Mouse (Mus musculus): Measurements from ENCODE around the gene Grhl1. TPM values are rescaled to one million over a fixed set of nuclear protein-coding genes. Genes with fewer than 3 reads are reported as not detected.
A peak's percentile ranks its signal among the peaks of the same experiment; 100 is the strongest.

The Grhl1 gene
- polyA plus RNA-seq, 1 experiment = 0.41 TPM

GRCm38 (mm10) chr12:24563395-24563960 lies 8.6 kb upstream of the Grhl1 start:
- H3ac ChIP-seq (ENCODE audit: control insufficient read depth, insufficient read length) = no peak overlapping the region
- no peak overlapping the region for H3K4me3 ChIP-seq
- no peaks in the 10 kb centered on the region for H3K36me3 ChIP-seq (ENCODE audit: control insufficient read depth, insufficient read depth)
- no peaks in the 10 kb centered on the region for H3K79me2 ChIP-seq (ENCODE audit: control insufficient read depth, insufficient read depth)
- TF ChIP-seq MYOG (IDR thresholded peaks at IDR 0.05; ENCODE audit: control insufficient read depth in 1 of 3, insufficient read depth in 1 of 3, insufficient read length in 2 of 3, low read depth in 2 of 3) (no peak), TCF3 (IDR thresholded peaks at IDR 0.05; ENCODE audit: insufficient read length, low read depth) (no peak), TCF12 (IDR thresholded peaks at IDR 0.05; ENCODE audit: insufficient read depth, poor library complexity, severe bottlenecking) (no peak), USF1 (IDR thresholded peaks at IDR 0.05; ENCODE audit: low read depth) (no peak), REST (IDR thresholded peaks at IDR 0.05; ENCODE audit: insufficient read depth, insufficient read length) (no peak), POLR2AphosphoS2 (IDR thresholded peaks at IDR 0.05; ENCODE audit: insufficient read length, low read depth) (no peak), CEBPB (IDR thresholded peaks at IDR 0.05; ENCODE audit: insufficient read depth, poor library complexity, severe bottlenecking) (no peak), SRF (IDR thresholded peaks at IDR 0.05; ENCODE audit: control insufficient read depth, insufficient read length, low read depth) (no peak), MYOD1 (IDR thresholded peaks at IDR 0.05; ENCODE audit: control insufficient read depth in 1 of 3, insufficient read length in 2 of 3, low read depth in 2 of 3) (no peak), POLR2A (IDR thresholded peaks at IDR 0.05; ENCODE audit: insufficient read length, low read depth) (no peak), E2F4 (IDR thresholded peaks at IDR 0.05; ENCODE audit: insufficient read depth) (no peak), MAX (IDR thresholded peaks at IDR 0.05; ENCODE audit: low read depth) (no peak)
- H3K4me2 ChIP-seq (ENCODE audit: low read depth) = no peak overlapping the region
- no peaks in the 10 kb centered on the region for H3K27me3 ChIP-seq (ENCODE audit: control insufficient read depth, insufficient read depth, insufficient read length)

GRCm38 (mm10) chr12:24565311-24565710 lies 6.8 kb upstream of the Grhl1 start:
- no peaks in the 10 kb centered on the region for H3K36me3 ChIP-seq (ENCODE audit: control insufficient read depth, insufficient read depth)
- H3K79me2 ChIP-seq (ENCODE audit: control insufficient read depth, insufficient read depth) = no peaks in the 10 kb centered on the region
- H3K27me3 ChIP-seq (ENCODE audit: control insufficient read depth, insufficient read depth, insufficient read length) = no peaks in the 10 kb centered on the region
- no peak for TF ChIP-seq SRF (IDR thresholded peaks at IDR 0.05; ENCODE audit: control insufficient read depth, insufficient read length, low read depth)
- no peak for TF ChIP-seq POLR2AphosphoS2 (IDR thresholded peaks at IDR 0.05; ENCODE audit: insufficient read length, low read depth)
- no peak for TF ChIP-seq MYOG (IDR thresholded peaks at IDR 0.05; ENCODE audit: control insufficient read depth in 1 of 3, insufficient read depth in 1 of 3, insufficient read length in 2 of 3, low read depth in 2 of 3)
- TF ChIP-seq POLR2A (IDR thresholded peaks at IDR 0.05; ENCODE audit: insufficient read length, low read depth) = no peak
- TF ChIP-seq MYOD1 (IDR thresholded peaks at IDR 0.05; ENCODE audit: control insufficient read depth in 1 of 3, insufficient read length in 2 of 3, low read depth in 2 of 3) = no peak
- no peak for TF ChIP-seq E2F4 (IDR thresholded peaks at IDR 0.05; ENCODE audit: insufficient read depth)
- no peak for TF ChIP-seq TCF12 (IDR thresholded peaks at IDR 0.05; ENCODE audit: insufficient read depth, poor library complexity, severe bottlenecking)
- TF ChIP-seq USF1 (IDR thresholded peaks at IDR 0.05; ENCODE audit: low read depth) = no peak
- no peak overlapping the region for H3K4me2 ChIP-seq (ENCODE audit: low read depth)
- H3K4me3 ChIP-seq = no peak overlapping the region
- no peak overlapping the region for H3ac ChIP-seq (ENCODE audit: control insufficient read depth, insufficient read length)

- TF ChIP-seq MAX (IDR thresholded peaks at IDR 0.05; ENCODE audit: low read depth) = no peak
- no peak for TF ChIP-seq SRF (IDR thresholded peaks at IDR 0.05; ENCODE audit: control insufficient read depth, insufficient read length, low read depth)
- no peak for TF ChIP-seq E2F4 (IDR thresholded peaks at IDR 0.05; ENCODE audit: insufficient read depth)
- no peak for TF ChIP-seq USF1 (IDR thresholded peaks at IDR 0.05; ENCODE audit: low read depth)
- TF ChIP-seq POLR2AphosphoS2 (IDR thresholded peaks at IDR 0.05; ENCODE audit: insufficient read length, low read depth) = no peak
- Histone ChIP-seq H3K36me3 (ENCODE audit: control insufficient read depth, insufficient read depth) (no peaks in the 10 kb centered on the region), H3K4me2 (ENCODE audit: low read depth) (no peak overlapping the region), H3ac (ENCODE audit: control insufficient read depth, insufficient read length) (no peak overlapping the region), H3K79me2 (ENCODE audit: control insufficient read depth, insufficient read depth) (no peaks in the 10 kb centered on the region), H3K27me3 (ENCODE audit: control insufficient read depth, insufficient read depth, insufficient read length) (no peaks in the 10 kb centered on the region), H3K4me3 (no peak overlapping the region)
These were observed 4.5 kb upstream of the Grhl1 start for GRCm38 (mm10) chr12:24567606-24568005.

GRCm38 (mm10) chr12:24572421-24573274 lies 565 bp downstream of the Grhl1 start:
- no peaks in the 10 kb centered on the region for H3K79me2 ChIP-seq (ENCODE audit: control insufficient read depth, insufficient read depth)
- H3ac ChIP-seq (ENCODE audit: control insufficient read depth, insufficient read length) = peak overlapping the region; percentile 7
- TF ChIP-seq TCF12 (IDR thresholded peaks at IDR 0.05; ENCODE audit: insufficient read depth, poor library complexity, severe bottlenecking) (no peak), TCF3 (IDR thresholded peaks at IDR 0.05; ENCODE audit: insufficient read length, low read depth) (no peak), POLR2A (IDR thresholded peaks at IDR 0.05; ENCODE audit: insufficient read length, low read depth) (no peak), CEBPB (IDR thresholded peaks at IDR 0.05; ENCODE audit: insufficient read depth, poor library complexity, severe bottlenecking) (no peak), E2F4 (IDR thresholded peaks at IDR 0.05; ENCODE audit: insufficient read depth) (no peak), POLR2AphosphoS2 (IDR thresholded peaks at IDR 0.05; ENCODE audit: insufficient read length, low read depth) (no peak), REST (IDR thresholded peaks at IDR 0.05; ENCODE audit: insufficient read depth, insufficient read length) (no peak), MAX (IDR thresholded peaks at IDR 0.05; ENCODE audit: low read depth) (no peak), USF1 (IDR thresholded peaks at IDR 0.05; ENCODE audit: low read depth) (no peak), SRF (IDR thresholded peaks at IDR 0.05; ENCODE audit: control insufficient read depth, insufficient read length, low read depth) (no peak), MYOD1 (IDR thresholded peaks at IDR 0.05; ENCODE audit: control insufficient read depth in 1 of 3, insufficient read length in 2 of 3, low read depth in 2 of 3) (peak in 1 of 3 experiments; percentile 38), MYOG (IDR thresholded peaks at IDR 0.05; ENCODE audit: control insufficient read depth in 1 of 3, insufficient read depth in 1 of 3, insufficient read length in 2 of 3, low read depth in 2 of 3) (peak in 1 of 3 experiments; percentile 31)
- H3K4me3 ChIP-seq = peak overlapping the region; percentile 23
- H3K27me3 ChIP-seq (ENCODE audit: control insufficient read depth, insufficient read depth, insufficient read length) = no peaks in the 10 kb centered on the region
- no peaks in the 10 kb centered on the region for H3K36me3 ChIP-seq (ENCODE audit: control insufficient read depth, insufficient read depth)
- H3K4me2 ChIP-seq (ENCODE audit: low read depth) = peak overlapping the region; percentile 88
